Mouse (Mus musculus): Measurements from ENCODE around the gene Ghrhr. TPM values are rescaled to one million over a fixed set of nuclear protein-coding genes. Genes with fewer than 3 reads are reported as not detected.

Gene Ghrhr
- polyA plus RNA-seq, 1 experiment from 2014 or later = not detected

Other genes with a start within 250 kb of the Ghrhr start
- gene Crhr2, start 243.3 kb upstream of the Ghrhr start, polyA plus RNA-seq (2016; fragmentation: Nextera tagmentation; extraction: Ambion mirVana) = 2.4 and 5.0 TPM in 2 replicates
- gene Inmt, start 201.3 kb upstream of the Ghrhr start, polyA plus RNA-seq (2016; fragmentation: Nextera tagmentation; extraction: Ambion mirVana) = 0.20 TPM in 1 of 2 replicates, not detected in the other
- gene Mindy4, start 172.9 kb upstream of the Ghrhr start, polyA plus RNA-seq (2016; fragmentation: Nextera tagmentation; extraction: Ambion mirVana) = 7.7 and 9.7 TPM in 2 replicates
- gene Aqp1, start 39.9 kb upstream of the Ghrhr start, polyA plus RNA-seq (2016; fragmentation: Nextera tagmentation; extraction: Ambion mirVana) = 5.1 and 8.3 TPM in 2 replicates
- 1.3 and 1.8 TPM in 2 replicates for gene Adcyap1r1, start 75.7 kb downstream of the Ghrhr start, polyA plus RNA-seq (2016; fragmentation: Nextera tagmentation; extraction: Ambion mirVana)